In genomic region chr11:68622751-68623150, GRCm38 (mm10) we compare ENCODE assay signal across 9 mouse cellular contexts. TPM values are rescaled to one million over a fixed set of nuclear protein-coding genes. Genes with fewer than 3 reads are reported as not detected.
DNase-seq lines count a peak whose midpoint lies in the region; ATAC-seq lines count a peak whose summit lies in the region.
"Had no signal": no experiment of that assay in that cellular context is flagged by ENCODE, and none has a peak within 500 bp of the region (broad histone marks: within the 10 kb centered on the region; RNA-seq: fewer than 3 reads in every experiment).

No protein-coding gene starts in this region.

- no peaks in the 10 kb centered on the region for H3K27me3 ChIP-seq in hindbrain, embryonic 12.5 days
- no peaks in the 10 kb centered on the region for H3K27me3 ChIP-seq in hindbrain, embryonic 11.5 days (ENCODE audit: control insufficient read depth, insufficient read depth, low read length)
- H3K27me3 ChIP-seq in embryonic facial prominence, embryonic 14.5 days (replicated peaks; ENCODE audit: control insufficient read depth, insufficient read depth, low read length): no peaks in the 10 kb centered on the region

- WGBS in hindbrain, embryonic 12.5 days: 77% methylated on average over 9 of the region's 9 CpGs
- WGBS in hindbrain, embryonic 11.5 days: 80% methylated on average over 9 of the region's 9 CpGs
- 70% methylated on average over 9 of the region's 9 CpGs for WGBS in embryonic facial prominence, embryonic 14.5 days

- DNase-seq in hindbrain, embryonic 11.5 days (ENCODE audit: low spot score): no peak
- DNase-seq in embryonic facial prominence, embryonic 14.5 days (ENCODE audit: low spot score): no peak
- peak; percentile 40 to 65 for DNase-seq in heart, postnatal 14 days
- DNase-seq in lung, postnatal 14 days: peak; percentile 47
- DNase-seq in ovary, postnatal 14 days (ENCODE audit: low spot score): no peak
- no peak for DNase-seq in left cerebral cortex, postnatal 14 days (ENCODE audit: low spot score in 2 of 2)

- H3K4me3 ChIP-seq in hindbrain, embryonic 12.5 days: no peak overlapping the region
- H3K4me3 ChIP-seq in hindbrain, embryonic 11.5 days (ENCODE audit: low read depth, low read length): no peak overlapping the region
- no peak overlapping the region for H3K4me3 ChIP-seq in embryonic facial prominence, embryonic 14.5 days (ENCODE audit: low read depth, low read length)

- H3K36me3 ChIP-seq in hindbrain, embryonic 12.5 days: no peaks in the 10 kb centered on the region
- H3K36me3 ChIP-seq in hindbrain, embryonic 11.5 days (ENCODE audit: control insufficient read depth, insufficient read depth, low read length): no peaks in the 10 kb centered on the region
- no peaks in the 10 kb centered on the region for H3K36me3 ChIP-seq in embryonic facial prominence, embryonic 14.5 days (ENCODE audit: control insufficient read depth, insufficient read depth, low read length)

- H3K4me1 ChIP-seq in hindbrain, embryonic 12.5 days: peaks cover 5% of the 10 kb centered on the region; the same call in 1 of the 2 replicates
- H3K4me1 ChIP-seq in hindbrain, embryonic 11.5 days (replicated peaks; ENCODE audit: control insufficient read depth, insufficient read depth, low read length): no peaks in the 10 kb centered on the region
- H3K4me1 ChIP-seq in embryonic facial prominence, embryonic 14.5 days (ENCODE audit: control insufficient read depth, insufficient read depth, low read length): peaks cover 12% of the 10 kb centered on the region

- H3K9me3 ChIP-seq in hindbrain, embryonic 12.5 days (replicated peaks): no peaks in the 10 kb centered on the region
- no peaks in the 10 kb centered on the region for H3K9me3 ChIP-seq in hindbrain, embryonic 11.5 days (ENCODE audit: control insufficient read depth, low read length)
- no peaks in the 10 kb centered on the region for H3K9me3 ChIP-seq in embryonic facial prominence, embryonic 14.5 days (ENCODE audit: control insufficient read depth, low read length)

- no peak overlapping the region for H3K9ac ChIP-seq in hindbrain, embryonic 12.5 days
- H3K9ac ChIP-seq in hindbrain, embryonic 11.5 days (ENCODE audit: low read depth, low read length): no peak overlapping the region
- no peak overlapping the region for H3K9ac ChIP-seq in embryonic facial prominence, embryonic 14.5 days (ENCODE audit: low read depth, low read length)

- peak overlapping the region; percentile 47; the same call in 1 of the 2 replicates for H3K4me2 ChIP-seq in hindbrain, embryonic 12.5 days (replicated peaks)
- H3K4me2 ChIP-seq in hindbrain, embryonic 11.5 days (replicated peaks; ENCODE audit: low read depth, low read length): no peak overlapping the region
- H3K4me2 ChIP-seq in embryonic facial prominence, embryonic 14.5 days (ENCODE audit: low read depth, low read length): peak overlapping the region; percentile 52

- no peak for ATAC-seq in hindbrain, embryonic 12.5 days (ENCODE audit: low FRiP score)
- no peak for ATAC-seq in hindbrain, embryonic 11.5 days (ENCODE audit: low FRiP score)
- ATAC-seq in embryonic facial prominence, embryonic 14.5 days (ENCODE audit: low read depth): no peak
- no peak for ATAC-seq in granulocyte monocyte progenitor cell, adult 5-6 weeks (replicated peaks; ENCODE audit: poor library complexity, severe bottlenecking)

- intact Hi-C loops in heart, postnatal 14 days (cut with DNase I): no loop called here
- intact Hi-C loops in left cerebral cortex, postnatal 14 days (cut with DNase I): no loop called here

- no peak overlapping the region; the same call in 1 of the 2 replicates for H3K27ac ChIP-seq in hindbrain, embryonic 12.5 days
- no peak overlapping the region for H3K27ac ChIP-seq in hindbrain, embryonic 11.5 days (ENCODE audit: low read depth, low read length)
- H3K27ac ChIP-seq in embryonic facial prominence, embryonic 14.5 days (replicated peaks; ENCODE audit: low read depth, low read length): 0 out of 2 replicates have a peak overlapping the region, but pooled peaks have one; percentile 9

RNA-seq across cellular contexts. Expression of gene Ccdc42, which starts 35.9 kb away (rescaled TPM):
- 0.66 and 0.99 TPM in 2 replicates for polyA plus RNA-seq in hindbrain, embryonic 12.5 days (2016; fragmentation: Nextera tagmentation; extraction: Ambion mirVana)
- 1.4 and 1.6 TPM in 2 replicates for polyA plus RNA-seq in hindbrain, embryonic 11.5 days (2014; fragmentation: Nextera tagmentation; extraction: Ambion mirVana)
- polyA plus RNA-seq in embryonic facial prominence, embryonic 14.5 days (2014; fragmentation: Nextera tagmentation; extraction: Ambion mirVana): 0.28 and 0.64 TPM in 2 replicates
- not detected for total RNA-seq in heart, postnatal 14 days (2021)
- not detected in 2 replicates for total RNA-seq in granulocyte monocyte progenitor cell, adult 5-6 weeks (2014; fragmentation: Nextera tagmentation)
- total RNA-seq in granulocyte monocyte progenitor cell, adult 5-6 weeks (2017): not detected in 2 replicates
- under 1 TPM; 0.95 to 0.99 TPM for total RNA-seq in left cerebral cortex, postnatal 14 days (2021)
- total RNA-seq: monocyte, adult 5-6 weeks had no signal

Comparison
In these comparisons a context has a peak if more than half of its experiments do, and no peak if none do; other contexts are left out.
1. DNase-seq: peak in heart, postnatal 14 days (2 of 2) and lung, postnatal 14 days (single experiment); none in hindbrain, embryonic 11.5 days (single experiment), embryonic facial prominence, embryonic 14.5 days (single experiment), ovary, postnatal 14 days (single experiment) and left cerebral cortex, postnatal 14 days (0 of 2).